Mouse (Mus musculus) hindbrain, embryonic 15.5 days (tissue): ENCODE data around the gene Fndc3b. TPM values are rescaled to one million over a fixed set of nuclear protein-coding genes. Genes with fewer than 3 reads are reported as not detected.
"Not testable (repeated sequence)": the region's sequence is repeated elsewhere in the genome, so short reads cannot be mapped to it uniquely, and the experiment has no call there.

ENCODE experiments used
- ATAC-seq: fragments of 200-750 bp; cut with Nextera tagmentation; 2 replicates; pipeline ENCODE4 v1.8.0; 2017; ENCODE audit warnings: low read depth, moderate number of reproducible peaks, moderate TSS enrichment; ENCODE audit not compliant: low FRiP score
- H3K27ac ChIP-seq: fragments of 300-500 bp; sonication (generic); replicated peaks from 2 replicates; pipeline ENCODE4 v1.5.1; 2015; ENCODE audit warnings: mild to moderate bottlenecking, inconsistent platforms
- H3K27me3 ChIP-seq: fragments of 300-500 bp; sonication (generic); 2 replicates; pipeline ENCODE4 v1.6.1; 2015; ENCODE audit warnings: control low read depth, inconsistent platforms
- H3K36me3 ChIP-seq: fragments of 300-500 bp; sonication (generic); 2 replicates; pipeline ENCODE4 v1.6.1; 2015; ENCODE audit warnings: control low read depth, inconsistent platforms
- H3K4me1 ChIP-seq: fragments of 300-500 bp; sonication (generic); replicated peaks from 2 replicates; pipeline ENCODE4 v1.6.1; 2015; ENCODE audit warnings: control low read depth, inconsistent platforms
- H3K4me2 ChIP-seq: fragments of 300-500 bp; sonication (generic); 2 replicates; pipeline ENCODE4 v1.6.1; 2015; ENCODE audit warnings: moderate library complexity, mild to moderate bottlenecking, inconsistent platforms
- H3K4me3 ChIP-seq: fragments of 300-500 bp; sonication (generic); 2 replicates; pipeline ENCODE4 v1.5.1; 2015; ENCODE audit warnings: mild to moderate bottlenecking, inconsistent platforms
- H3K9ac ChIP-seq: fragments of 300-500 bp; sonication (generic); 2 replicates; pipeline ENCODE4 v1.6.1; 2015; ENCODE audit warnings: inconsistent platforms
- H3K9me3 ChIP-seq: fragments of 300-500 bp; sonication (generic); 2 replicates; pipeline ENCODE4 v1.6.1; 2016; ENCODE audit warnings: control low read depth, inconsistent platforms
- WGBS: fragments of 180-500 bp; shearing (Covaris S2); methylation state at CpG from one replicate; pipeline ENCODE4 v1.1.7; 2015; 5-methylcytosine and 5-hydroxymethylcytosine counted together
- polyA plus RNA-seq: library from polyadenylated mRNA; unstranded; fragments of >200 nt; fragmentation: Nextera tagmentation; extraction: Ambion mirVana; gene quantifications from 2 replicates; pipeline ENCODE4 v1.2.1, GENCODE M21; 2015

Fndc3b gene
- polyA plus RNA-seq, 1 experiment from 2014 or later = 7.5 TPM

DNA sequence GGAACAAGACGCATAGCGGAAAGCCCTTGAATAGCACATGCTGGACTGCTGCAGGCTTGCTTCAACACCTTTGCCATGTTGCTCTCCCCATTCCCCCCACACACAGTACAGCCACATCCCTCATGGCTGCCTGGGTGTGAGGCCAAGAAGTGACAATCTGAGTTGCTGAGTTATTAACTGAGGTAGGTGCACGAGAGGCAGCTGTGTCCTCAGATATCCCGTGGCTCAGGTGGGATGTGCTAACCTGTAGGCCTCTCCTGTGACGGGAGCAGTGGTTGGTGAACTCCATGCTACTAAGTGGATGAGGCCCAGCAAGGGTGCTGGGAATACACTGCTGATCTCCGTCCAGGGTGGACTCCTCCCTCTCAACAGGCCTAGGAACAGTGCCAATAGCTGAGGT, 288.6 kb downstream of the Fndc3b start:
- Histone ChIP-seq H3K4me2 (no peak overlapping the region), H3K4me1 (no peaks in the 10 kb centered on the region), H3K36me3 (0 out of 2 replicates have a peak, but pooled peaks cover 3% of the 10 kb centered on the region), H3K27ac (no peak overlapping the region), H3K27me3 (no peaks in the 10 kb centered on the region), H3K9ac (no peak overlapping the region), H3K4me3 (no peak overlapping the region), H3K9me3 (no peaks in the 10 kb centered on the region)
- peak; percentile 43; the same call in 1 of the 2 replicates for ATAC-seq
- WGBS = 84% methylated on average over 6 of the region's 6 CpGs

- ATAC-seq = no peak
Measured at GRCm38 (mm10) chr3:27421980-27422379, 289.1 kb downstream of the Fndc3b start.

DNA sequence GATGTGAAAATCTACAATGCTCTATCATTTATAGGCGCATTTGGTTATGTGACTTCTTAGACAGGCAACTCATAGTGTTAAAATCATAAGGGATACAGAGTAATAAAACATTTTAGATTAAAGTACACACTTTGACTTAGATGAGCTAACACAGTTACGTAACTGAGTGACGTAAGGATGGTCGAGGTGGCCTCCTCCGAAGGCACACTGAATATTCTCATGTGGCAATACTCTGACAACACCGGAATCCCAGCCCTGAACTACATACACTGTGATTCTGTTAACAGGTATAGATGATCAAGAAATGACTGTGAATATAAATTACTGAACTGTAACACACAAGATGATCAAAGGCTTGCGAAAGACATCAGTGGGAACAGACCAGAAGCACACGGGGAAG, 292.5 kb downstream of the Fndc3b start:
- no peak overlapping the region for H3K4me2 ChIP-seq
- no peak overlapping the region for H3K27ac ChIP-seq
- no peaks in the 10 kb centered on the region for H3K36me3 ChIP-seq
- no peaks in the 10 kb centered on the region for H3K27me3 ChIP-seq
- H3K4me1 ChIP-seq = no peaks in the 10 kb centered on the region
- no peak overlapping the region for H3K9ac ChIP-seq
- H3K4me3 ChIP-seq = no peak overlapping the region
- no peak for ATAC-seq
- H3K9me3 ChIP-seq = no peaks in the 10 kb centered on the region
- 95% methylated on average over 8 of the region's 8 CpGs for WGBS

More at GRCm38 (mm10) chr3:27421980-27422379, 289.1 kb downstream of the Fndc3b start:
- no peak overlapping the region for H3K9ac ChIP-seq
- no peaks in the 10 kb centered on the region for H3K9me3 ChIP-seq
- WGBS = 60% methylated on average over 12 of the region's 12 CpGs
- no peak overlapping the region for H3K4me2 ChIP-seq
- no peak overlapping the region for H3K27ac ChIP-seq
- no peaks in the 10 kb centered on the region for H3K4me1 ChIP-seq
- H3K36me3 ChIP-seq = 0 out of 2 replicates have a peak, but pooled peaks cover 3% of the 10 kb centered on the region
- H3K4me3 ChIP-seq = no peak overlapping the region
- H3K27me3 ChIP-seq = no peaks in the 10 kb centered on the region

DNA sequence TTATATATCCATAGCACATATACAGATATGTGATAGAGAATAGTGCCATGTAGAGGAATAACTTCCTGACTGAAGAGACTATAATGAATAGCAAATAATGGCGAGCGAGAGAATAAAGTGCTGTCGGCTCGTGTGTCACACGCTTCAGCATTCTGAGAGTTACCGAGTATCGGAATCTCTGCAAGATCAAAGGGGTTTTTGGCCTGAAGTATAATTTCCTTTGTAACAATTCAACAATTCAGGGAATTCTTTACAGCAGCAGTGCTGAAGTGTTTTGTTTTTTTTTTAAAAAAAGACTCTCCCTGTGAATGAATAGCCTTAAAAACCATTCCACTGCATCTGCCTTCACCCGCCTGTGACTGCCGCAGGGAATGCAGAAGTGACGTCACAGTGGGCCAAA, 294.3 kb downstream of the Fndc3b start:
- Histone ChIP-seq H3K9me3 (no peaks in the 10 kb centered on the region), H3K4me2 (no peak overlapping the region), H3K27me3 (no peaks in the 10 kb centered on the region), H3K9ac (no peak overlapping the region), H3K36me3 (no peaks in the 10 kb centered on the region), H3K4me3 (no peak overlapping the region), H3K4me1 (no peaks in the 10 kb centered on the region), H3K27ac (no peak overlapping the region)
- 66% methylated on average over 10 of the region's 10 CpGs for WGBS
- no peak for ATAC-seq

- Histone ChIP-seq H3K27me3 (no peaks in the 10 kb centered on the region), H3K27ac (no peak overlapping the region), H3K36me3 (no peaks in the 10 kb centered on the region), H3K4me2 (no peak overlapping the region), H3K9me3 (no peaks in the 10 kb centered on the region), H3K4me1 (no peaks in the 10 kb centered on the region), H3K9ac (no peak overlapping the region), H3K4me3 (no peak overlapping the region)
- WGBS = 79% methylated on average over 3 of the region's 3 CpGs
- ATAC-seq = no peak
Measured at GRCm38 (mm10) chr3:27413566-27413965, 297.5 kb downstream of the Fndc3b start.

- Histone ChIP-seq H3K4me3 (no peak overlapping the region), H3K27ac (no peak overlapping the region), H3K4me2 (no peak overlapping the region), H3K9me3 (no peaks in the 10 kb centered on the region), H3K9ac (no peak overlapping the region), H3K36me3 (no peaks in the 10 kb centered on the region), H3K27me3 (no peaks in the 10 kb centered on the region), H3K4me1 (no peaks in the 10 kb centered on the region)
- 97% methylated on average over 2 of the region's 2 CpGs for WGBS
- ATAC-seq = no peak
Measured at GRCm38 (mm10) chr3:27411286-27411685, 299.8 kb downstream of the Fndc3b start.

- no peak for ATAC-seq
- H3K36me3 ChIP-seq = no peaks in the 10 kb centered on the region
- no peaks in the 10 kb centered on the region for H3K4me1 ChIP-seq
- WGBS = 46% methylated on average over 2 of the region's 2 CpGs
- H3K4me2 ChIP-seq = no peak overlapping the region
- no peaks in the 10 kb centered on the region for H3K27me3 ChIP-seq
- no peak overlapping the region for H3K9ac ChIP-seq
- H3K27ac ChIP-seq = no peak overlapping the region
- H3K4me3 ChIP-seq = no peak overlapping the region
- no peaks in the 10 kb centered on the region for H3K9me3 ChIP-seq
Measured at GRCm38 (mm10) chr3:27408564-27408963, 302.5 kb downstream of the Fndc3b start.

DNA sequence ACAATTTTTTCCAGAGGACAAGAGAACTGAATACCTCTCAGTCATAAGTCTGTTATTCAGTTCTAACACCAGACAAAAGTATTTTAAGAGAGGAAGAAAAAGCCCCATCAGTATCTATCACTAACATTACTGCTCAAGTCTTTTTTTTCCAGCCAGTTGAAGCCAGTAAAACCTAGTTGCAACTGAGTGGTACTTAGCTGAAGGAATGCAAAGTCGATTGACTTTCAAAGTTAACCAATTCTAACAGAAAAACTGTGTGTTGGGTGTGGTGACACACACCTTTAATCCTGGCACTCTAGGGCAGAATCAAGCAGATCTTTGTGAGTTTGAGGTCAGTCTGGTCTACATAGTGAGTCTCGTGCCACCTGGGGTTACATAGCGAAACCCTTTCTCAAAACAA, 304.7 kb downstream of the Fndc3b start:
- no peaks in the 10 kb centered on the region for H3K4me1 ChIP-seq
- H3K9me3 ChIP-seq = no peaks in the 10 kb centered on the region
- H3K36me3 ChIP-seq = no peaks in the 10 kb centered on the region
- H3K27ac ChIP-seq = no peak overlapping the region
- H3K4me2 ChIP-seq = no peak overlapping the region
- H3K27me3 ChIP-seq = no peaks in the 10 kb centered on the region
- H3K9ac ChIP-seq = no peak overlapping the region
- no peak for ATAC-seq
- WGBS = 92% methylated on average over 3 of the region's 3 CpGs
- H3K4me3 ChIP-seq = no peak overlapping the region

- not testable (repeated sequence) for H3K27me3 ChIP-seq, ATAC-seq, H3K9me3 ChIP-seq, H3K4me1 ChIP-seq, H3K4me2 ChIP-seq, H3K36me3 ChIP-seq, H3K27ac ChIP-seq, H3K9ac ChIP-seq, H3K4me3 ChIP-seq
- WGBS = 100% methylated on average over 3 of the region's 3 CpGs
Measured at GRCm38 (mm10) chr3:27400996-27401395, 310.1 kb downstream of the Fndc3b start.

DNA sequence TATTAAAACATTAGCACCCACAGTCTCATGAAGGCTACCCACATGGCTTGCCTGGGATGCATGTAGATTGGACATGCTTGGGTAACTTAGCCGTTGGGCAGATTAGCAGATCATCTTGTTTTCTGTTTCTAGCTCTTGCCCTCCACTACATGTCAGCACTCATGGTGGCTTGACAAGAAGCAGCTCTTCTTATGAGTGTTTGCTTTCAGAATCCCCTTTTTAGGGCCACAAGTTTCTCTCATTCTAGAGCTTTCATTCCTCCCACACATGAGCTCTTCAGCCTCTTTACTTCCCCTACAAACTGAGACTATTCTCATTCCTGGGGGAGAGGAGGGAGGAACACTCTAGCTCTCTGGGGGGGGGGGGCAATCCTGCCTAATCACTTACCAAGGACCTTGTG, 321.2 kb downstream of the Fndc3b start:
- H3K4me3 ChIP-seq = no peak overlapping the region
- 88% methylated on average over 1 of the region's 1 CpGs for WGBS

DNA sequence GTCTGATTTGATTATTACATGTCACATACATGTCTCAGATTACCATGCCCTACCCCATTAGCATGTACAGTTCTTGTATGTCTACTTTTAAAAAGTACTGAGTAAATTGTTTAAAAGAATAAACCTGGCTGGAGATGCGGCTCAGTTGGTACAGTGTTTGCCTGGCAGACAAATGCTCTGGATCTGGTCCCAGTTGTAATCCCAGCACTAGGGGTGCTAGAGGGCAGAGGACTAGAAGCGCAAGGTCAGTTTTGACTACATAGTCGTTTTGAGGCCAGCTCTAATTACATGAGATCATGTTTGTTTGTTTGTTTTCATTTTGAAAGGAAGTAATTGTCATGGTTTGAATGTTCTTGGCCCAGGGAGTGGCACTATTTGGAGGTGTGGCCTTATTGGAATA, 326.3 kb downstream of the Fndc3b start:
- Histone ChIP-seq H3K4me3 (no peak overlapping the region), H3K4me2 (no peak overlapping the region), H3K9ac (no peak overlapping the region), H3K4me1 (no peaks in the 10 kb centered on the region), H3K27me3 (no peaks in the 10 kb centered on the region), H3K36me3 (no peaks in the 10 kb centered on the region), H3K9me3 (no peaks in the 10 kb centered on the region), H3K27ac (no peak overlapping the region)
- no peak for ATAC-seq
- 64% methylated on average over 3 of the region's 3 CpGs for WGBS

More for the DNA sequence above, 321.2 kb downstream of the Fndc3b start:
- no peaks in the 10 kb centered on the region for H3K36me3 ChIP-seq
- H3K9ac ChIP-seq = no peak overlapping the region
- no peaks in the 10 kb centered on the region for H3K27me3 ChIP-seq
- H3K9me3 ChIP-seq = no peaks in the 10 kb centered on the region
- H3K27ac ChIP-seq = no peak overlapping the region
- H3K4me1 ChIP-seq = no peaks in the 10 kb centered on the region
- ATAC-seq = no peak
- no peak overlapping the region for H3K4me2 ChIP-seq

DNA sequence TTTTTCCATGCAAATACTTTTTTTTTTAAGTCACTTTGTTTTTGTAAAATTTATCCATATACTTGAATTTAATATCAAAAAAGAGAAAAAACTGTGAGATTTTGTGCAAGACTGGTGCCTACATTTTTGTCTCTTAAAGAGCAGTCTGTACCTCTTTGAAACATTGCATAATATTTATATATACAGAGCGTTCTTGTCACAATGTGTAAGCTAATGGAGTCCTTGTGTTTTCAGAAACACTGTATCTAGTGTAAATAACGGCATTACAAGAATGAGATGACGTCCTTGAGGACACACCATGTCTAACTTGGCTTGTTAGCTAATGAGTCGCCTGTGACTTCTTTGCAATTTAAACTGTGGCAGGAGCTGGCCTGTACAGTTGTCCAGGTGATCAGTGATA, 333.2 kb downstream of the Fndc3b start:
- ATAC-seq = no peak
- Histone ChIP-seq H3K4me1 (no peaks in the 10 kb centered on the region), H3K9ac (no peak overlapping the region), H3K4me3 (no peak overlapping the region), H3K36me3 (no peaks in the 10 kb centered on the region), H3K4me2 (no peak overlapping the region), H3K27me3 (peaks cover 12% of the 10 kb centered on the region; the same call in 1 of the 2 replicates), H3K9me3 (no peaks in the 10 kb centered on the region), H3K27ac (no peak overlapping the region)
- WGBS = 76% methylated on average over 4 of the region's 4 CpGs

GRCm38 (mm10) chr3:27374396-27374795, 336.7 kb downstream of the Fndc3b start:
- Histone ChIP-seq H3K9me3 (no peaks in the 10 kb centered on the region), H3K36me3 (no peaks in the 10 kb centered on the region), H3K4me1 (peaks cover 22% of the 10 kb centered on the region), H3K4me2 (no peak overlapping the region), H3K27me3 (peaks cover 44% of the 10 kb centered on the region), H3K27ac (no peak overlapping the region), H3K4me3 (no peak overlapping the region), H3K9ac (no peak overlapping the region)
- no peak for ATAC-seq
- WGBS = 63% methylated on average over 9 of the region's 9 CpGs
